Mouse (Mus musculus): ENCODE measurements around the gene Zfp275. TPM values are rescaled to one million over a fixed set of nuclear protein-coding genes. Genes with fewer than 3 reads are reported as not detected.
"Not testable (repeated sequence)": the region's sequence is repeated elsewhere in the genome, so short reads cannot be mapped to it uniquely, and the experiment has no call there.

The Zfp275 gene
- total and polyA plus RNA-seq, 3 experiments = 2.0 to 21.1 (median 9.4) TPM

GRCm38 (mm10) chrX:73396446-73396845 is 54.0 kb downstream of the Zfp275 start:
- Histone ChIP-seq H3K9me3 (replicated peaks) (no peaks in the 10 kb centered on the region), H3K27me3 (ENCODE audit: insufficient read depth, low read length) (peaks cover 3% of the 10 kb centered on the region; the same call in 1 of the 2 replicates), H3K4me1 (ENCODE audit: insufficient read depth, low read depth, low read length) (no peaks in the 10 kb centered on the region), H3K36me3 (replicated peaks) (no peaks in the 10 kb centered on the region), H3K4me3 (ENCODE audit: low read depth, low read length) (no peak overlapping the region)
- ATAC-seq (ENCODE audit: extremely low read depth, insufficient number of reproducible peaks, low FRiP score, poor library complexity, severe bottlenecking) (no peak), DNase-seq (ENCODE audit: low spot score) (no peak)
- TF ChIP-seq TAL1 (conservative IDR thresholded peaks at IDR 0.05; ENCODE audit: low read depth, low read length) (no peak), GATA2 (IDR thresholded peaks at IDR 0.05; ENCODE audit: borderline replicate concordance, low read depth, low read length) (no peak), GATA1 (IDR thresholded peaks at IDR 0.05; ENCODE audit: borderline replicate concordance, low read length) (no peak), CTCF (IDR thresholded peaks at IDR 0.05; ENCODE audit: low read depth, low read length) (no peak), POLR2AphosphoS5 (IDR thresholded peaks at IDR 0.05; ENCODE audit: insufficient replicate concordance, low read depth, low read length) (no peak)

- ATAC-seq (ENCODE audit: extremely low read depth, insufficient number of reproducible peaks, low FRiP score, poor library complexity, severe bottlenecking); H3K36me3 ChIP-seq (replicated peaks): not testable (repeated sequence)
Measured at GRCm38 (mm10) chrX:73398636-73399035, 56.2 kb downstream of the Zfp275 start, which contains the start of gene Gm18336. Gene Gm18336, minus strand, starts transcription at chrX:73398736.

GRCm38 (mm10) chrX:73400951-73401350 is 58.5 kb downstream of the Zfp275 start:
- Histone ChIP-seq H3K4me3 (ENCODE audit: low read depth, low read length) (no peak overlapping the region), H3K9me3 (replicated peaks) (no peaks in the 10 kb centered on the region), H3K27me3 (ENCODE audit: insufficient read depth, low read length) (peaks cover 3% of the 10 kb centered on the region; the same call in 1 of the 2 replicates), H3K36me3 (replicated peaks) (no peaks in the 10 kb centered on the region), H3K4me1 (ENCODE audit: insufficient read depth, low read depth, low read length) (no peaks in the 10 kb centered on the region)
- no peak for DNase-seq (ENCODE audit: low spot score)
- no peak for ATAC-seq (ENCODE audit: extremely low read depth, insufficient number of reproducible peaks, low FRiP score, poor library complexity, severe bottlenecking)
- TF ChIP-seq GATA2 (IDR thresholded peaks at IDR 0.05; ENCODE audit: borderline replicate concordance, low read depth, low read length) = no peak
- no peak for TF ChIP-seq CTCF (IDR thresholded peaks at IDR 0.05; ENCODE audit: low read depth, low read length)
- TF ChIP-seq POLR2AphosphoS5 (IDR thresholded peaks at IDR 0.05; ENCODE audit: insufficient replicate concordance, low read depth, low read length) = no peak
- TF ChIP-seq TAL1 (conservative IDR thresholded peaks at IDR 0.05; ENCODE audit: low read depth, low read length) = no peak
- TF ChIP-seq GATA1 (IDR thresholded peaks at IDR 0.05; ENCODE audit: borderline replicate concordance, low read length) = no peak

More at GRCm38 (mm10) chrX:73398636-73399035, 56.2 kb downstream of the Zfp275 start, which contains the start of gene Gm18336:
- not testable (repeated sequence) for H3K4me1 ChIP-seq (ENCODE audit: insufficient read depth, low read depth, low read length); DNase-seq (ENCODE audit: low spot score); H3K4me3 ChIP-seq (ENCODE audit: low read depth, low read length); H3K27me3 ChIP-seq (ENCODE audit: insufficient read depth, low read length); H3K9me3 ChIP-seq (replicated peaks)

GRCm38 (mm10) chrX:73401616-73402015 is 59.2 kb downstream of the Zfp275 start:
- Histone ChIP-seq H3K36me3 (replicated peaks) (no peaks in the 10 kb centered on the region), H3K4me1 (ENCODE audit: insufficient read depth, low read depth, low read length) (no peaks in the 10 kb centered on the region), H3K4me3 (ENCODE audit: low read depth, low read length) (no peak overlapping the region), H3K27me3 (ENCODE audit: insufficient read depth, low read length) (peaks cover 3% of the 10 kb centered on the region; the same call in 1 of the 2 replicates), H3K9me3 (replicated peaks) (no peaks in the 10 kb centered on the region)
- TF ChIP-seq CTCF (IDR thresholded peaks at IDR 0.05; ENCODE audit: low read depth, low read length) (no peak), TAL1 (conservative IDR thresholded peaks at IDR 0.05; ENCODE audit: low read depth, low read length) (no peak), POLR2AphosphoS5 (IDR thresholded peaks at IDR 0.05; ENCODE audit: insufficient replicate concordance, low read depth, low read length) (no peak), GATA1 (IDR thresholded peaks at IDR 0.05; ENCODE audit: borderline replicate concordance, low read length) (no peak), GATA2 (IDR thresholded peaks at IDR 0.05; ENCODE audit: borderline replicate concordance, low read depth, low read length) (no peak)
- ATAC-seq (ENCODE audit: extremely low read depth, insufficient number of reproducible peaks, low FRiP score, poor library complexity, severe bottlenecking) (no peak), DNase-seq (ENCODE audit: low spot score) (no peak)

Other genes with a start within 250 kb of the Zfp275 start
- not detected in 2 replicates for gene Xlr3a, start 245.5 kb upstream of the Zfp275 start, total RNA-seq (2014; fragmentation: Nextera tagmentation)
- gene Xlr3a, start 245.5 kb upstream of the Zfp275 start, total RNA-seq (2017) = 0.16 and 0.29 TPM in 2 replicates
- not detected in 2 replicates for gene Xlr3a, start 245.5 kb upstream of the Zfp275 start, polyA plus RNA-seq (2012)
- not detected in 2 replicates for gene Gm14685, start 225.6 kb upstream of the Zfp275 start, total RNA-seq (2014; fragmentation: Nextera tagmentation)
- gene Gm14685, start 225.6 kb upstream of the Zfp275 start, total RNA-seq (2017) = 0.16 TPM in 1 of 2 replicates, not detected in the other
- not detected in 2 replicates for gene Gm14685, start 225.6 kb upstream of the Zfp275 start, polyA plus RNA-seq (2012)
- not detected in 2 replicates for gene Xlr5b, start 193.8 kb upstream of the Zfp275 start, total RNA-seq (2014; fragmentation: Nextera tagmentation)
- not detected in 2 replicates for gene Xlr5b, start 193.8 kb upstream of the Zfp275 start, total RNA-seq (2017)
- not detected in 2 replicates for gene Xlr5b, start 193.8 kb upstream of the Zfp275 start, polyA plus RNA-seq (2012)
- gene DXBay18, start 193.2 kb upstream of the Zfp275 start, total RNA-seq (2014; fragmentation: Nextera tagmentation) = not detected in 2 replicates
- gene DXBay18, start 193.2 kb upstream of the Zfp275 start, total RNA-seq (2017) = not detected in 2 replicates
- not detected in 2 replicates for gene DXBay18, start 193.2 kb upstream of the Zfp275 start, polyA plus RNA-seq (2012)
- gene Spin2d, start 165.6 kb upstream of the Zfp275 start, total RNA-seq (2014; fragmentation: Nextera tagmentation) = not detected in 2 replicates
- 0.11 TPM in 1 of 2 replicates, not detected in the other for gene Spin2d, start 165.6 kb upstream of the Zfp275 start, total RNA-seq (2017)
- gene Spin2d, start 165.6 kb upstream of the Zfp275 start, polyA plus RNA-seq (2012) = not detected in 2 replicates
- not detected in 2 replicates for gene Xlr3b, start 150.4 kb upstream of the Zfp275 start, total RNA-seq (2014; fragmentation: Nextera tagmentation)
- 0.11 TPM in 1 of 2 replicates, not detected in the other for gene Xlr3b, start 150.4 kb upstream of the Zfp275 start, total RNA-seq (2017)
- not detected in 2 replicates for gene Xlr3b, start 150.4 kb upstream of the Zfp275 start, polyA plus RNA-seq (2012)
- not detected in 2 replicates for gene Xlr4b, start 128.3 kb upstream of the Zfp275 start, total RNA-seq (2014; fragmentation: Nextera tagmentation)
- 0.11 TPM in 1 of 2 replicates, not detected in the other for gene Xlr4b, start 128.3 kb upstream of the Zfp275 start, total RNA-seq (2017)
- gene Xlr4b, start 128.3 kb upstream of the Zfp275 start, polyA plus RNA-seq (2012) = not detected in 2 replicates
- gene F8a, start 114.3 kb upstream of the Zfp275 start, total RNA-seq (2014; fragmentation: Nextera tagmentation) = 2.0 and 2.3 TPM in 2 replicates
- 5.9 and 6.1 TPM in 2 replicates for gene F8a, start 114.3 kb upstream of the Zfp275 start, total RNA-seq (2017)
- gene F8a, start 114.3 kb upstream of the Zfp275 start, polyA plus RNA-seq (2012) = 14.7 and 18.2 TPM in 2 replicates
- gene Xlr4c, start 99.5 kb upstream of the Zfp275 start, total RNA-seq (2014; fragmentation: Nextera tagmentation) = not detected in 2 replicates
- 0.33 TPM in 1 of 2 replicates, not detected in the other for gene Xlr4c, start 99.5 kb upstream of the Zfp275 start, total RNA-seq (2017)
- gene Xlr4c, start 99.5 kb upstream of the Zfp275 start, polyA plus RNA-seq (2012) = not detected in 2 replicates
- gene Xlr3c, start 77.2 kb upstream of the Zfp275 start, total RNA-seq (2014; fragmentation: Nextera tagmentation) = not detected in 2 replicates
- gene Xlr3c, start 77.2 kb upstream of the Zfp275 start, total RNA-seq (2017) = 0.16 TPM in 1 of 2 replicates, not detected in the other
- not detected in 2 replicates for gene Xlr3c, start 77.2 kb upstream of the Zfp275 start, polyA plus RNA-seq (2012)
- not detected in 2 replicates for gene Xlr5a, start 49.6 kb upstream of the Zfp275 start, total RNA-seq (2014; fragmentation: Nextera tagmentation)
- not detected in 2 replicates for gene Xlr5a, start 49.6 kb upstream of the Zfp275 start, total RNA-seq (2017)
- gene Xlr5a, start 49.6 kb upstream of the Zfp275 start, polyA plus RNA-seq (2012) = not detected in 2 replicates
- not detected in 2 replicates for gene Xlr5c, start 49.6 kb upstream of the Zfp275 start, total RNA-seq (2014; fragmentation: Nextera tagmentation)
- 0.27 TPM in 1 of 2 replicates, not detected in the other for gene Xlr5c, start 49.6 kb upstream of the Zfp275 start, total RNA-seq (2017)
- gene Xlr5c, start 49.6 kb upstream of the Zfp275 start, polyA plus RNA-seq (2012) = not detected in 2 replicates
- not detected in 2 replicates for gene Gm45015, start 5.8 kb upstream of the Zfp275 start, total RNA-seq (2014; fragmentation: Nextera tagmentation)
- gene Gm45015, start 5.8 kb upstream of the Zfp275 start, total RNA-seq (2017) = not detected in 2 replicates
- gene Gm45015, start 5.8 kb upstream of the Zfp275 start, polyA plus RNA-seq (2012) = not detected in 2 replicates
- not detected in 2 replicates for gene Gm18336, start 56.1 kb downstream of the Zfp275 start, total RNA-seq (2014; fragmentation: Nextera tagmentation)
- not detected in 2 replicates for gene Gm18336, start 56.1 kb downstream of the Zfp275 start, total RNA-seq (2017)
- gene Gm18336, start 56.1 kb downstream of the Zfp275 start, polyA plus RNA-seq (2012) = not detected in 2 replicates
- not detected in 2 replicates for gene Zfp92, start 68.5 kb downstream of the Zfp275 start, total RNA-seq (2014; fragmentation: Nextera tagmentation)
- 0.06 TPM in 1 of 2 replicates, not detected in the other for gene Zfp92, start 68.5 kb downstream of the Zfp275 start, total RNA-seq (2017)
- gene Zfp92, start 68.5 kb downstream of the Zfp275 start, polyA plus RNA-seq (2012) = not detected in 2 replicates
- not detected in 2 replicates for gene Trex2, start 92.7 kb downstream of the Zfp275 start, total RNA-seq (2014; fragmentation: Nextera tagmentation)
- not detected in 2 replicates for gene Trex2, start 92.7 kb downstream of the Zfp275 start, total RNA-seq (2017)
- not detected in 2 replicates for gene Trex2, start 92.7 kb downstream of the Zfp275 start, polyA plus RNA-seq (2012)
- 14.4 and 19.3 TPM in 2 replicates for gene Haus7, start 116.4 kb downstream of the Zfp275 start, total RNA-seq (2014; fragmentation: Nextera tagmentation)
- 34.1 and 35.2 TPM in 2 replicates for gene Haus7, start 116.4 kb downstream of the Zfp275 start, total RNA-seq (2017)
- 3.6 and 3.9 TPM in 2 replicates for gene Haus7, start 116.4 kb downstream of the Zfp275 start, polyA plus RNA-seq (2012)
- not detected in 2 replicates for gene Bgn, start 141.0 kb downstream of the Zfp275 start, total RNA-seq (2014; fragmentation: Nextera tagmentation)
- gene Bgn, start 141.0 kb downstream of the Zfp275 start, total RNA-seq (2017) = 0.17 TPM in 1 of 2 replicates, not detected in the other
- gene Bgn, start 141.0 kb downstream of the Zfp275 start, polyA plus RNA-seq (2012) = not detected in 2 replicates
- not detected in 2 replicates for gene Atp2b3, start 160.5 kb downstream of the Zfp275 start, total RNA-seq (2014; fragmentation: Nextera tagmentation)
- gene Atp2b3, start 160.5 kb downstream of the Zfp275 start, total RNA-seq (2017) = not detected in 2 replicates
- not detected in 2 replicates for gene Atp2b3, start 160.5 kb downstream of the Zfp275 start, polyA plus RNA-seq (2012)

Data from G1E (cell line).